Mouse (Mus musculus) megakaryocyte-erythroid progenitor cell, adult 5-6 weeks (primary cell): Measurements from ENCODE around the gene Olfr1154. TPM values are rescaled to one million over a fixed set of nuclear protein-coding genes. Genes with fewer than 3 reads are reported as not detected.

Experiments
- ATAC-seq: replicated peaks from 2 replicates; pipeline ENCODE4 v1.8.0; 2016; ENCODE audit warnings: mild to moderate bottlenecking, inconsistent platforms; ENCODE audit not compliant: severe bottlenecking, poor library complexity, low FRiP score, low TSS enrichment
- total RNA-seq, 2 experiments: library from RNA; stranded (forward) in 1 of 2; stranded (reverse) in 1 of 2; fragments of 200-1000, 215-1000 nt in 1 of 2; fragments of >200 nt in 1 of 2; fragmentation: Nextera tagmentation in 1 of 2; gene quantifications; 2 replicates each; pipeline ENCODE4 v1.2.3; 2014 to 2017

Gene Olfr1154
- total RNA-seq (2014; fragmentation: Nextera tagmentation), result not detected in 2 replicates
- not detected in 2 replicates for total RNA-seq (2017)

DNA sequence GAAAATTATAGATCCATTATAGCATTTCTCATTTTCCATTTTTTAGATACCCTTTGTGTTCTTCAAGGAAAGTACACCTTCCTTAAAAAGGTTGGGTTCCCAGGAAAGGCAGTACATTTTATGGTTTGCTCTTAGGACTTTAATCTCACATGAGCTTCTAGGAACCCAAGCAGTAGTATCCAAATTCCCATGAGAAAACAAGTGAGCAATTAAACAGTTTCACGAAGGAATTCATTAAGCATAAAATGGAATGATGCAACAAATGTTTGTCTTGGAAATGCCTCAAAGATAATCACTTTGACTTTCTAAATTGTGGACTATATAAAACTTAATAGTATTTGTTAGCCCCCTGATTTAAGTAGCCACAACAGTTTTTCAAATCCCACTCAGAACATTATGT, at the start of gene Olfr1154:
Gene Olfr1154 (minus strand): TSS at position 101 of the 400 bp plus-strand sequence.
- no peak for ATAC-seq

DNA sequence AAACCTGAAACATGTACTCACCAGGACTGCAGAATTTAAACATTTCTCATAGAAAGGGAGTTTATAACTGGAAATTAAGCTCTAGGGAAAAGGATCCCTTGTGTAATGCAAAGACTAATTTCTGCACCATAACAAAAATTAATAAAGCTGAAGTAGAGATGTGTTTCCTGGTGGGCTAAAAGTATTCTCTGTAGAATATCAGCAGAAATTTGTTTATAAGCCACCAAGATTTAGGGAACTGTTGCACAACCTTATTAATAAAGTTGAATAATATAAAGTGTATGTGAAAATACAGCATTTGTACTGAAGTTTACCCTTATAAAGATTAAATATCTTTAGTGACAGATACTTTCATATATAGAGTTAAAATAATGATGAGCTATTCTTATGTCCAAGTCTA, 48.0 kb upstream of the Olfr1154 start, which contains the start of gene Olfr1156:
Gene Olfr1156 (minus strand): TSS at position 101 of the 400 bp plus-strand sequence.
- no peak for ATAC-seq

DNA sequence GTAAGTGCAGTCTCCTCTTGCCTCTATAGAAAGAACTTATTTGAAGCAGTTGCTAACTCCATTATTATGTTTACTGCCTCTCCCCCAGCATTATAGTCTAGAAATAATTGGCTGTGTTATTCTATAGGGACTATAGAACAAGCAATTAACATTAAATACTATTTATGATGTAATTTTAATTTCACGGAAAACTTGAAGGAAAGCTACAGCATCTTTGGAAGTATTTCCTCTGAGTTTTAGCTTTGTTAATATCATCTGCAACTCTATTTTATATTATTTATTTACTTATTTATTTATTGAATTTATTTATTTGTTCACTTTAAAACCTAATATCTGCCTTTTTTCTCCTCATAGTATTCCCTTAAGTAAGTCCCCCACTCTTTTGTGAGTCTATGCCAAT, 40.1 kb upstream of the Olfr1154 start, which contains the start of gene Olfr1155:
Gene Olfr1155 (minus strand): TSS at position 101 of the 400 bp plus-strand sequence.
- ATAC-seq, result no peak

DNA sequence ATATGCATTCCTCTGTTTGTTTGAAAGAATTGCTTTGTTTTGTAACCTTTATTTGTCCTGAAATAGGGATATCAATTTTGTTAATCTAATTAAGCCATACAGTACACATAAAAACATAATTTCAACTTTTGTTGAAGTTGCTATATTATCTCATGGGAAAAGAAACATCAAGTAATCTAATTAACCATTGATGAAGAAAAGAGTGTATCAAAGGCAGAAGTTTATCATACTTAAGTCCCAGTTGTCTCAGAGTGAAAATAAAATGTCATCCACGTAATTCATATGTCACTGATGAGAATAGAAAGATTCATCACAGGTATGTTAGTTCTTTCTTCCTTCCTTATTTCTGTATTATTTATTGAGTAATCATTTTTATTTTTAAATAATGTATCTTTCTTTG, 10.3 kb downstream of the Olfr1154 start, which contains the start of gene Olfr1153:
Gene Olfr1153 (plus strand): TSS at position 301 of the 400 bp plus-strand sequence.
- no peak for ATAC-seq

DNA sequence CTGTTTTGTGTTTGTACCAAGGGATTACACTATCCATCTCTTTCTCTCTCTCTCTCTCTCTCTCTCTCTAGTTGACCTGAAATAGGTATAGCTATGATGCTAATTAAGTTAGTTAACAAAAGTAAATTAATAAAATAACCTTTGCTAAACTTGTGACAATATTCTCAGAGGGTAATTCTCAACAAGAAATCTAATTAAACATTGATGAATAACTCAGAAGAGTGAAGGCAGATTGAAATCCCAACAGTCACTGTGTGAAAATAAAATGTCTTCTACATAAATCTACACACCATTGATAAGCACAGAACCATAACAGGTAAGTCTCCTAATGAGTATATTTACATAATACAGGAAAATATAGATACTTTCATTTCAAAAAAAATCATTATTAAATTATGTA, 38.8 kb downstream of the Olfr1154 start, which contains the start of gene Olfr1152:
Gene Olfr1152 (plus strand): TSS at position 301 of the 400 bp plus-strand sequence.
- no peak for ATAC-seq

DNA sequence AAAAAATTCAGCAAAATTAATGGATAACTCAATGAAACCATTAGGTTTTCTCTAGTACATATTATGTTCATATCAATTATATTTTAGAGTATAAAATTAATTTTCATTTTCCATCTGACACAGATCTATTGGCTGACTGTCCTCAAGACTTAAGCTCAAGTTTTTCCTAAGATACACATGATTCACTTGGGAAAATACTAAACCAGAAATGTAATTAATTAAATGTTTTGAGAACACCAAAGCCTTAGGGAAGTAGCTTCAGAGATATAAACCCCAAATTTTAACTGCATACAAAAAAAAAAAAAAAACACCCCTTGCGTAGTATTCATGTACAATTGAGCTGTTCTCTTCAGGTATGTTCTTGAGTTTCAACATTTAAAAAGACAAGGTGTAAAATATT, 49.4 kb downstream of the Olfr1154 start, which contains the start of gene Olfr1151:
Gene Olfr1151 (plus strand): TSS at position 301 of the 400 bp plus-strand sequence.
- no peak for ATAC-seq

Other genes starting within 250 kb of the Olfr1154 start
- not detected in 2 replicates for gene Olfr1134, start 246.7 kb downstream of the Olfr1154 start, total RNA-seq (2014; fragmentation: Nextera tagmentation)
- gene Olfr1134, start 246.7 kb downstream of the Olfr1154 start, total RNA-seq (2017), result not detected in 2 replicates
- not detected in 2 replicates for gene Olfr1135, start 231.5 kb downstream of the Olfr1154 start, total RNA-seq (2014; fragmentation: Nextera tagmentation)
- not detected in 2 replicates for gene Olfr1135, start 231.5 kb downstream of the Olfr1154 start, total RNA-seq (2017)
- gene Olfr1136, start 211.2 kb downstream of the Olfr1154 start, total RNA-seq (2014; fragmentation: Nextera tagmentation), result not detected in 2 replicates
- gene Olfr1136, start 211.2 kb downstream of the Olfr1154 start, total RNA-seq (2017), result not detected in 2 replicates
- gene Olfr1137, start 192.0 kb downstream of the Olfr1154 start, total RNA-seq (2014; fragmentation: Nextera tagmentation), result not detected in 2 replicates
- gene Olfr1137, start 192.0 kb downstream of the Olfr1154 start, total RNA-seq (2017), result not detected in 2 replicates
- not detected in 2 replicates for gene Olfr1138, start 165.2 kb downstream of the Olfr1154 start, total RNA-seq (2014; fragmentation: Nextera tagmentation)
- not detected in 2 replicates for gene Olfr1138, start 165.2 kb downstream of the Olfr1154 start, total RNA-seq (2017)
- gene Olfr1140, start 161.4 kb downstream of the Olfr1154 start, total RNA-seq (2014; fragmentation: Nextera tagmentation), result not detected in 2 replicates
- not detected in 2 replicates for gene Olfr1140, start 161.4 kb downstream of the Olfr1154 start, total RNA-seq (2017)
- not detected in 2 replicates for gene Olfr1141, start 151.2 kb downstream of the Olfr1154 start, total RNA-seq (2014; fragmentation: Nextera tagmentation)
- not detected in 2 replicates for gene Olfr1141, start 151.2 kb downstream of the Olfr1154 start, total RNA-seq (2017)
- not detected in 2 replicates for gene Olfr152, start 125.7 kb downstream of the Olfr1154 start, total RNA-seq (2014; fragmentation: Nextera tagmentation)
- not detected in 2 replicates for gene Olfr152, start 125.7 kb downstream of the Olfr1154 start, total RNA-seq (2017)
- gene Olfr1143, start 104.6 kb downstream of the Olfr1154 start, total RNA-seq (2014; fragmentation: Nextera tagmentation), result not detected in 2 replicates
- gene Olfr1143, start 104.6 kb downstream of the Olfr1154 start, total RNA-seq (2017), result not detected in 2 replicates
- gene Olfr1145, start 95.3 kb downstream of the Olfr1154 start, total RNA-seq (2014; fragmentation: Nextera tagmentation), result not detected in 2 replicates
- gene Olfr1145, start 95.3 kb downstream of the Olfr1154 start, total RNA-seq (2017), result not detected in 2 replicates
- gene Olfr1148, start 74.6 kb downstream of the Olfr1154 start, total RNA-seq (2014; fragmentation: Nextera tagmentation), result not detected in 2 replicates
- gene Olfr1148, start 74.6 kb downstream of the Olfr1154 start, total RNA-seq (2017), result not detected in 2 replicates
- gene Olfr1150-ps1, start 61.2 kb downstream of the Olfr1154 start, total RNA-seq (2014; fragmentation: Nextera tagmentation), result not detected in 2 replicates
- not detected in 2 replicates for gene Olfr1150-ps1, start 61.2 kb downstream of the Olfr1154 start, total RNA-seq (2017)
- not detected in 2 replicates for gene Olfr1151, start 49.3 kb downstream of the Olfr1154 start, total RNA-seq (2014; fragmentation: Nextera tagmentation)
- gene Olfr1151, start 49.3 kb downstream of the Olfr1154 start, total RNA-seq (2017), result not detected in 2 replicates
- gene Olfr1152, start 38.7 kb downstream of the Olfr1154 start, total RNA-seq (2014; fragmentation: Nextera tagmentation), result not detected in 2 replicates
- gene Olfr1152, start 38.7 kb downstream of the Olfr1154 start, total RNA-seq (2017), result not detected in 2 replicates
- not detected in 2 replicates for gene Olfr1153, start 10.2 kb downstream of the Olfr1154 start, total RNA-seq (2014; fragmentation: Nextera tagmentation)
- not detected in 2 replicates for gene Olfr1153, start 10.2 kb downstream of the Olfr1154 start, total RNA-seq (2017)
- not detected in 2 replicates for gene Olfr1155, start 40.0 kb upstream of the Olfr1154 start, total RNA-seq (2014; fragmentation: Nextera tagmentation)
- not detected in 2 replicates for gene Olfr1155, start 40.0 kb upstream of the Olfr1154 start, total RNA-seq (2017)
- gene Olfr1156, start 47.9 kb upstream of the Olfr1154 start, total RNA-seq (2014; fragmentation: Nextera tagmentation), result not detected in 2 replicates
- gene Olfr1156, start 47.9 kb upstream of the Olfr1154 start, total RNA-seq (2017), result not detected in 2 replicates
- gene Olfr1157, start 63.1 kb upstream of the Olfr1154 start, total RNA-seq (2014; fragmentation: Nextera tagmentation), result not detected in 2 replicates
- gene Olfr1157, start 63.1 kb upstream of the Olfr1154 start, total RNA-seq (2017), result not detected in 2 replicates
- gene Olfr74, start 69.5 kb upstream of the Olfr1154 start, total RNA-seq (2014; fragmentation: Nextera tagmentation), result not detected in 2 replicates
- gene Olfr74, start 69.5 kb upstream of the Olfr1154 start, total RNA-seq (2017), result not detected in 2 replicates
- gene Olfr1158, start 84.9 kb upstream of the Olfr1154 start, total RNA-seq (2014; fragmentation: Nextera tagmentation), result not detected in 2 replicates
- not detected in 2 replicates for gene Olfr1158, start 84.9 kb upstream of the Olfr1154 start, total RNA-seq (2017)
- gene Olfr1160, start 103.1 kb upstream of the Olfr1154 start, total RNA-seq (2014; fragmentation: Nextera tagmentation), result not detected in 2 replicates
- gene Olfr1160, start 103.1 kb upstream of the Olfr1154 start, total RNA-seq (2017), result not detected in 2 replicates
- gene Olfr1161, start 117.6 kb upstream of the Olfr1154 start, total RNA-seq (2014; fragmentation: Nextera tagmentation), result not detected in 2 replicates
- not detected in 2 replicates for gene Olfr1161, start 117.6 kb upstream of the Olfr1154 start, total RNA-seq (2017)
- not detected in 2 replicates for gene Olfr73, start 132.5 kb upstream of the Olfr1154 start, total RNA-seq (2014; fragmentation: Nextera tagmentation)
- gene Olfr73, start 132.5 kb upstream of the Olfr1154 start, total RNA-seq (2017), result not detected in 2 replicates
- gene Olfr1162, start 146.0 kb upstream of the Olfr1154 start, total RNA-seq (2014; fragmentation: Nextera tagmentation), result not detected in 2 replicates
- gene Olfr1162, start 146.0 kb upstream of the Olfr1154 start, total RNA-seq (2017), result not detected in 2 replicates
- gene Olfr1163, start 166.7 kb upstream of the Olfr1154 start, total RNA-seq (2014; fragmentation: Nextera tagmentation), result not detected in 2 replicates
- gene Olfr1163, start 166.7 kb upstream of the Olfr1154 start, total RNA-seq (2017), result not detected in 2 replicates
- not detected in 2 replicates for gene Olfr1164, start 188.8 kb upstream of the Olfr1154 start, total RNA-seq (2014; fragmentation: Nextera tagmentation)
- not detected in 2 replicates for gene Olfr1164, start 188.8 kb upstream of the Olfr1154 start, total RNA-seq (2017)
- not detected in 2 replicates for gene Olfr1166, start 223.1 kb upstream of the Olfr1154 start, total RNA-seq (2014; fragmentation: Nextera tagmentation)
- not detected in 2 replicates for gene Olfr1166, start 223.1 kb upstream of the Olfr1154 start, total RNA-seq (2017)